Mouse (Mus musculus): ENCODE measurements around the gene Vwa7.

DNA sequence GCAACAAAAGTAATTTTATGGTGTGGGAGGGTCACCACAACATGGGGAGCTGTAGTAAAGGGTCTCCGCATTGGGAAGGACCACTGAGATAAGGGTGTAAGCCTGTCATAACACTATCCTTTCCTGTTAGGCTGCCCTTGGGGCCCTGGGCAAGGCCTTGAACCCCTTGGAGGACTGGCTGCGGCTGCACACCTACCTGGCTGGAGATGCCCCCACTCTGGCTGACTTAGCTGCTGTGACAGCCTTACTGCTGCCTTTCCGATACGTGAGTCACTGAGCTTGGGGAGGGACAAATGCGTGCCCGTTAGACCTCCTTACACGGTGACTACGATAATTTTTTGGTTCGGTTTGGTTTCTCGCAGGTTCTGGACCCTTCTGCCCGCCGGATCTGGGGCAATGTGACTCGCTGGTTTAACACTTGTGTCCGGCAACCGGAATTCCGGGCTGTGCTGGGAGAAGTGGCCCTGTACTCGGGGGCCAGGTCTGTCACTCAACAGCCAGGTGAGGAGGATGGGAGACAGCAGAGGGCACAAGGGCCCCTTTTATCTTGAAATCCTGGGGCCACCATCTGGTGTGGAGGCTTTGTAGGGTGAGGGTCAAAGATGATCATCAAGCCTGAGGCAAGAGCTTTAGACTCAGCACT, 12.2 kb upstream of the Vwa7 start:
- TF ChIP-seq POLR2A (IDR thresholded peaks at IDR 0.05; ENCODE audit: insufficient read length, low read depth) (no peak), E2F4 (IDR thresholded peaks at IDR 0.05; ENCODE audit: insufficient read depth) (no peak), MAX (IDR thresholded peaks at IDR 0.05; ENCODE audit: low read depth) (no peak), CEBPB (IDR thresholded peaks at IDR 0.05; ENCODE audit: insufficient read depth, poor library complexity, severe bottlenecking) (no peak), USF1 (IDR thresholded peaks at IDR 0.05; ENCODE audit: low read depth) (no peak), MYOG (IDR thresholded peaks at IDR 0.05; ENCODE audit: control insufficient read depth in 1 of 3, insufficient read depth in 1 of 3, insufficient read length in 2 of 3, low read depth in 2 of 3) (no peak), MYOD1 (IDR thresholded peaks at IDR 0.05; ENCODE audit: control insufficient read depth in 1 of 3, insufficient read length in 2 of 3, low read depth in 2 of 3) (no peak), POLR2AphosphoS2 (IDR thresholded peaks at IDR 0.05; ENCODE audit: insufficient read length, low read depth) (no peak)

Data from myocyte (in vitro differentiated cells).